Comparison of ENCODE assay signal across 8 mouse cellular contexts in genomic region chr4:84836979-84837378, GRCm38 (mm10). TPM values are rescaled to one million over a fixed set of nuclear protein-coding genes. Genes with fewer than 3 reads are reported as not detected.
A peak's percentile ranks its signal among the peaks of the same experiment; 100 is the strongest.
DNase-seq lines count a peak whose midpoint lies in the region; ATAC-seq and TF ChIP-seq lines count a peak whose summit lies in the region.

No protein-coding gene starts in this region.

- peak; percentile 55 for TF ChIP-seq CTCF in Patski (IDR thresholded peaks at IDR 0.05)

- no peaks in the 10 kb centered on the region for H3K36me3 ChIP-seq in embryonic facial prominence, embryonic 11.5 days (replicated peaks; ENCODE audit: control insufficient read depth, insufficient read depth, low read depth, low read length)
- no peaks in the 10 kb centered on the region for H3K36me3 ChIP-seq in neural tube, embryonic 15.5 days

- CTCF ChIA-PET in Patski (lab: Charles Lee): interaction anchor here (0.6 to 1.7 kb wide), 5 partner anchors 10 to 972 kb away, joined by 3 to 5 read pairs (median 3); no protein-coding TSS in a partner anchor

- POLR2A ChIA-PET in Patski (lab: Charles Lee): no interaction called here

- no peak overlapping the region for H3K4me2 ChIP-seq in embryonic facial prominence, embryonic 11.5 days (ENCODE audit: low read depth, low read length)
- no peak overlapping the region for H3K4me2 ChIP-seq in neural tube, embryonic 15.5 days

- no peak overlapping the region for H3K9ac ChIP-seq in embryonic facial prominence, embryonic 11.5 days (replicated peaks; ENCODE audit: low read length)
- H3K9ac ChIP-seq in neural tube, embryonic 15.5 days (replicated peaks): no peak overlapping the region

- H3K4me3 ChIP-seq in embryonic facial prominence, embryonic 11.5 days (ENCODE audit: low read depth, low read length): no peak overlapping the region
- H3K4me3 ChIP-seq in neural tube, embryonic 15.5 days (replicated peaks): no peak overlapping the region

- no peaks in the 10 kb centered on the region for H3K9me3 ChIP-seq in embryonic facial prominence, embryonic 11.5 days (replicated peaks; ENCODE audit: control insufficient read depth, low read length)
- no peaks in the 10 kb centered on the region for H3K9me3 ChIP-seq in neural tube, embryonic 15.5 days (replicated peaks)

- no peaks in the 10 kb centered on the region for H3K4me1 ChIP-seq in embryonic facial prominence, embryonic 11.5 days (ENCODE audit: control insufficient read depth, insufficient read depth, low read length)
- no peaks in the 10 kb centered on the region for H3K4me1 ChIP-seq in neural tube, embryonic 15.5 days

- H3K27ac ChIP-seq in embryonic facial prominence, embryonic 11.5 days (replicated peaks; ENCODE audit: low read depth, low read length): no peak overlapping the region
- no peak overlapping the region for H3K27ac ChIP-seq in neural tube, embryonic 15.5 days (replicated peaks)

- in situ Hi-C loops in Patski (cut with MboI; ENCODE audit: low pct_unique_long_range_greater_than_20kb): no loop called here

- 46% methylated on average over 5 of the region's 5 CpGs for WGBS in embryonic facial prominence, embryonic 11.5 days
- WGBS in neural tube, embryonic 15.5 days: 46% methylated on average over 5 of the region's 5 CpGs

- no peaks in the 10 kb centered on the region for H3K27me3 ChIP-seq in Patski
- no peaks in the 10 kb centered on the region for H3K27me3 ChIP-seq in embryonic facial prominence, embryonic 11.5 days (ENCODE audit: control insufficient read depth, insufficient read depth, low read length)
- H3K27me3 ChIP-seq in neural tube, embryonic 15.5 days (replicated peaks): no peaks in the 10 kb centered on the region

- DNase-seq in adrenal gland, adult 2 months: peak; percentile 32
- DNase-seq in adrenal gland, adult 8-10 months: no peak
- peak; percentile 15 for DNase-seq in layer of hippocampus, adult 9-10 months (ENCODE audit: low spot score)
- DNase-seq in layer of hippocampus, postnatal 36 days: no peak
- DNase-seq in Patski (ENCODE audit: low read depth, low spot score): no peak
- DNase-seq in embryonic facial prominence, embryonic 11.5 days (ENCODE audit: low spot score): peak; percentile 77

- ATAC-seq in Patski: no peak
- ATAC-seq in embryonic facial prominence, embryonic 11.5 days (replicated peaks; ENCODE audit: insufficient number of reproducible peaks, low FRiP score, low TSS enrichment, low read depth): no peak
- 0 out of 2 replicates have a peak, but pooled peaks have one; percentile 43 for ATAC-seq in megakaryocyte, adult 5-6 weeks (ENCODE audit: poor library complexity, severe bottlenecking)
- ATAC-seq in neural tube, embryonic 15.5 days (ENCODE audit: low FRiP score): no peak

RNA-seq across cellular contexts. Expression of gene Cntln, which starts 47.1 kb away (rescaled TPM):
- 1 to 10 TPM; 7.5 to 8.3 TPM for total RNA-seq in adrenal gland, adult 2 months (2021)
- polyA plus RNA-seq in adrenal gland, adult 2 months (2012; rRNA removed): 1.8 and 2.0 TPM in 2 replicates
- 10 to 100 TPM in 2 of 4 experiments, 1 to 10 TPM in 2; 7.6 to 11.8 (median 9.9) TPM for total RNA-seq in adrenal gland, adult 8-10 months (2022)
- total RNA-seq in layer of hippocampus, postnatal 36 days (2021): 1 to 10 TPM; 5.6 to 6.0 TPM
- 7.9 TPM for polyA plus RNA-seq in Patski (2021)
- polyA plus RNA-seq in embryonic facial prominence, embryonic 11.5 days (2014; fragmentation: Nextera tagmentation; extraction: Ambion mirVana): 12.4 and 13.7 TPM in 2 replicates
- total RNA-seq in megakaryocyte, adult 5-6 weeks (2015): 13.8 and 14.8 TPM in 2 replicates
- total RNA-seq in megakaryocyte, adult 5-6 weeks (2017): 22.7 and 24.6 TPM in 2 replicates
- 5.8 and 6.3 TPM in 2 replicates for polyA plus RNA-seq in neural tube, embryonic 15.5 days (2015; fragmentation: Nextera tagmentation; extraction: Ambion mirVana)

Comparison
In these comparisons a context has a peak if more than half of its experiments do, and no peak if none do; other contexts are left out.
1. DNase-seq: peak in adrenal gland, adult 2 months (single experiment), layer of hippocampus, adult 9-10 months (single experiment) and embryonic facial prominence, embryonic 11.5 days (single experiment); none in adrenal gland, adult 8-10 months (single experiment), layer of hippocampus, postnatal 36 days (0 of 2) and Patski (single experiment).